Mouse (Mus musculus) adrenal gland, adult (tissue): ENCODE results near the gene Anapc5.

Experiments used
- DNase-seq, 2 experiments: peaks; one replicate each; pipeline ENCODE4 v3.0.0; 2022 to 2023; ENCODE audit warnings: low spot score in 1 of 2; ENCODE audit not compliant: inconsistent age in 2 of 2

Anapc5 gene

GRCm38 (mm10) chr5:122820777-122821523 lies at the start of gene Anapc5:
Gene Anapc5, minus strand, starts transcription at chr5:122821339.
- peak; percentile 94 to 98 for DNase-seq

GRCm38 (mm10) chr5:122863053-122863452 lies 41.9 kb upstream of the Anapc5 start:
- DNase-seq, result no peak

GRCm38 (mm10) chr5:122855858-122856257 lies 34.7 kb upstream of the Anapc5 start:
- DNase-seq, result no peak

- no peak for DNase-seq
Measured at GRCm38 (mm10) chr5:122852611-122853010, 31.5 kb upstream of the Anapc5 start.

- DNase-seq, result no peak
Measured at GRCm38 (mm10) chr5:122850319-122851002, 29.3 kb upstream of the Anapc5 start.

GRCm38 (mm10) chr5:122849521-122850318 lies 28.6 kb upstream of the Anapc5 start, which contains the start of gene Rnf34:
Gene Rnf34, plus strand, starts transcription at chr5:122850048.
- peak; percentile 98 for DNase-seq

GRCm38 (mm10) chr5:122843799-122844198 lies 22.7 kb upstream of the Anapc5 start:
- no peak for DNase-seq

GRCm38 (mm10) chr5:122841126-122841525 lies 20.0 kb upstream of the Anapc5 start:
- no peak for DNase-seq

GRCm38 (mm10) chr5:122832996-122833395 lies 11.9 kb upstream of the Anapc5 start:
- DNase-seq, result no peak

- DNase-seq, result no peak
Measured at GRCm38 (mm10) chr5:122832536-122832935, 11.4 kb upstream of the Anapc5 start.

GRCm38 (mm10) chr5:122825099-122825498 lies 4.0 kb upstream of the Anapc5 start:
- DNase-seq, result no peak

- no peak for DNase-seq
Measured at GRCm38 (mm10) chr5:122824450-122824849, 3.3 kb upstream of the Anapc5 start.

GRCm38 (mm10) chr5:122823976-122824375 lies 2.8 kb upstream of the Anapc5 start:
- DNase-seq, result no peak

GRCm38 (mm10) chr5:122822441-122822840 lies 1.3 kb upstream of the Anapc5 start:
- no peak for DNase-seq

GRCm38 (mm10) chr5:122821524-122821885 lies 366 bp upstream of the Anapc5 start:
- DNase-seq, result no peak

GRCm38 (mm10) chr5:122812699-122813098 lies 8.4 kb downstream of the Anapc5 start:
- no peak for DNase-seq

- peak; percentile 69 to 86 for DNase-seq
Measured at GRCm38 (mm10) chr5:122811364-122812079, 9.6 kb downstream of the Anapc5 start.

GRCm38 (mm10) chr5:122805503-122805902 lies 15.6 kb downstream of the Anapc5 start:
- DNase-seq, result no peak

GRCm38 (mm10) chr5:122802706-122803105 lies 18.4 kb downstream of the Anapc5 start:
- DNase-seq, result no peak

GRCm38 (mm10) chr5:122801684-122802083 lies 19.5 kb downstream of the Anapc5 start:
- DNase-seq, result no peak
